Mouse (Mus musculus): ENCODE data around the gene Mei4. TPM values are rescaled to one million over a fixed set of nuclear protein-coding genes. Genes with fewer than 3 reads are reported as not detected.

The Mei4 gene
- polyA plus RNA-seq, 1 experiment: 0.51 TPM

DNA sequence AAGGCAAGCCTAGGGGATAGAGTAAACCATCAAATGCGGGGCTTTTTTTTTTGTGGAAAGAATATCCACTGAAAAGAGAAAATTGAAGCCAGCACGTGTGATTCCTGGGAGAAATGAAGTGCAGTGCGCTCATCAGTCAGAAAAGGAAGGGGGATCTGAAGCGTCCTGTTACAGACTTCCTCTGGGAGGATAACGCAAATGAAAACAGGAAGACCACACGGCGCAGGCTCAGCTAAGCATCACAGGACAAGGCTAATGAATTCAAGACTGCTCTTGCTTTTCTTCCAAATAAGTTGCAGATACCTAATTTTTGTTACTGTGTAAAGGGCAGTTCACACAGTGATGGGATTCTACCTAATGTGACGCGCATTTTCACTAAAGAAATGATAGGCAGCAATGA, 296.7 kb downstream of the Mei4 start:
- TF ChIP-seq CTCF (IDR thresholded peaks at IDR 0.05; ENCODE audit: borderline replicate concordance, extremely low read depth, insufficient read depth, insufficient read length) (no peak), POLR2A (IDR thresholded peaks at IDR 0.05; ENCODE audit: borderline replicate concordance, extremely low read depth, insufficient read depth, insufficient read length, poor library complexity, severe bottlenecking) (no peak)
- DNase-seq (ENCODE audit: low read depth): peak; percentile 3

GRCm38 (mm10) chr9:82162415-82162814, 298.9 kb downstream of the Mei4 start:
- TF ChIP-seq CTCF (IDR thresholded peaks at IDR 0.05; ENCODE audit: borderline replicate concordance, extremely low read depth, insufficient read depth, insufficient read length) (no peak), POLR2A (IDR thresholded peaks at IDR 0.05; ENCODE audit: borderline replicate concordance, extremely low read depth, insufficient read depth, insufficient read length, poor library complexity, severe bottlenecking) (no peak)
- no peak for DNase-seq (ENCODE audit: low read depth)

DNA sequence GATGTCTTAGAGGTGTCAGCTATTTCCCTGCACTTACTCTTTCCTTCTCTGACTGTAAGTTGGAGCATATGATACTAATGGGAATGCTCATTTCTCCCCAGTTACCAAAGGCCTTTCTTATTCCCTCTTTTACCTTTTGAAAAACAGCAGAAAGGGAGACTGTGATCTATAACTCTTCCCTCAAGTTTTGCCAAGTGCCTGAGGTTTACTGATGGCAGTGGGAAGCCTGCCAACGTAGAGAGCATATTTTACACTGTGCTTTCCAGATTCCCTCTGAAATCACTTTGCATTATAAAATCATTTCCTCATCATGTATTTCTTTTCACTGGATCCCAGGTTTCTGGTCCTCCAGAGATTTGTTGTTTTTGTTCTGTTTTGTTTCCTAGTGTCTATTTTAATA, 354.5 kb downstream of the Mei4 start:
- DNase-seq (ENCODE audit: low read depth): peak; percentile 47
- TF ChIP-seq POLR2A (IDR thresholded peaks at IDR 0.05; ENCODE audit: borderline replicate concordance, extremely low read depth, insufficient read depth, insufficient read length, poor library complexity, severe bottlenecking) (no peak), CTCF (IDR thresholded peaks at IDR 0.05; ENCODE audit: borderline replicate concordance, extremely low read depth, insufficient read depth, insufficient read length) (no peak)

DNA sequence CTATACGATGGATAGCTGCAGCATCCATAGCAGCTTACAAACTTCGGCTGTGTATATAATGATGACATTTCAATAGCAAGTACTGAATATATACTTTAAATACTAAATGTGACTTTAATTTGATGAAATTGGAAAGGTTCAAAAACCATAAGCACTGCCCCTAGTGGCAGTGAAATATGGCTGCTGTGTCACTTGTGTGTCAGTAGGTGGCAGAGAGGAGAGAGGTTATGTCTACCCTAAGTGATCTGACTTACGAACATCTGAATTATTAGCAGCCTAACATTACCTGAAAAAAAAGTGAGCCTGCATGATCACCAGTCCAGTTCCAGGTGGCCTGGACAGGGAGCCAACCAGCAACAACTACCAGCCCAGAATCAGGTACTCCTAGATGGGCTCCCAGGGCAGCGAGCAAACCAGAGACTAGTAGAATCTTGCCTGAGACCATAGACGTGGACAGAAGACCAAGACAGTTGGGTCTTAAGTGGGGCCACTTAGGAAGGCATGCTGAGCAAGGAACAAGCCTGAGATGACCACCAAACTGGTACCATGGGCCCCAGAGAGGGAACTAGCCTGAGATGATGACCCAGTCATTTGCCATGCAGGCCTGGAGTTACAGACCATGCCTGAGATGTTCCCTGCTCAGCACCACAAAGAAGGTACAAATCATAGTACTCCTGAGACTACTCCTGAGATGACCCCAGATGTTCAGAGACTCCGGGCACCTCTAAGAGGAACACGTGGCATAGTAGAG, 384.4 kb downstream of the Mei4 start:
- peak; percentile 59; the same call in 1 of the 2 replicates for TF ChIP-seq CTCF (IDR thresholded peaks at IDR 0.05; ENCODE audit: borderline replicate concordance, extremely low read depth, insufficient read depth, insufficient read length)
- TF ChIP-seq POLR2A (IDR thresholded peaks at IDR 0.05; ENCODE audit: borderline replicate concordance, extremely low read depth, insufficient read depth, insufficient read length, poor library complexity, severe bottlenecking): no peak
- DNase-seq (ENCODE audit: low read depth): peak; percentile 15

Other genes with a start within 250 kb of the Mei4 start
- gene Htr1b, start 229.8 kb upstream of the Mei4 start, polyA plus RNA-seq (2012; rRNA removed): 3.2 and 5.5 TPM in 2 replicates